Mouse (Mus musculus) forebrain, embryonic 14.5 days (tissue): ENCODE data around the gene Ankrd23. TPM values are rescaled to one million over a fixed set of nuclear protein-coding genes. Genes with fewer than 3 reads are reported as not detected.

Experiments
- ATAC-seq: fragments of 200-750 bp; cut with Nextera tagmentation; 2 replicates; pipeline ENCODE4 v1.8.0; 2017; ENCODE audit warnings: mild to moderate bottlenecking, moderate library complexity
- DNase-seq: peaks from one replicate; pipeline ENCODE4 v3.0.0-alpha.2; 2015; ENCODE audit warnings: low spot score
- H3K27ac ChIP-seq: fragments of 300-500 bp; sonication (generic); 2 replicates; pipeline ENCODE4 v1.5.1; 2014; ENCODE audit warnings: low read depth, mild to moderate bottlenecking, control low read depth, low read length, moderate library complexity
- H3K27me3 ChIP-seq: fragments of 300-500 bp; sonication (generic); replicated peaks from 2 replicates; pipeline ENCODE4 v1.6.1; 2014; ENCODE audit warnings: low read length, control low read depth, mixed read lengths; ENCODE audit not compliant: control insufficient read depth, insufficient read depth
- H3K36me3 ChIP-seq: fragments of 300-500 bp; sonication (generic); 2 replicates; pipeline ENCODE4 v1.6.1; 2014; ENCODE audit warnings: low read length, control low read depth; ENCODE audit not compliant: control insufficient read depth, insufficient read depth
- H3K4me1 ChIP-seq: fragments of 300-500 bp; sonication (generic); 2 replicates; pipeline ENCODE4 v1.6.1; 2014; ENCODE audit warnings: antibody characterized with exemption, low read length, control low read depth; ENCODE audit not compliant: control insufficient read depth, insufficient read depth
- H3K4me2 ChIP-seq: fragments of 300-500 bp; sonication (generic); 2 replicates; pipeline ENCODE4 v1.6.1; 2014; ENCODE audit warnings: mild to moderate bottlenecking, control low read depth, low read length
- H3K4me3 ChIP-seq: fragments of 300-500 bp; sonication (generic); 2 replicates; pipeline ENCODE4 v1.5.1; 2014; ENCODE audit warnings: low read depth, low read length, control low read depth
- H3K9ac ChIP-seq: fragments of 300-500 bp; sonication (generic); 2 replicates; pipeline ENCODE4 v1.6.1; 2014; ENCODE audit warnings: mild to moderate bottlenecking, low read length, control low read depth, moderate library complexity
- H3K9me3 ChIP-seq: fragments of 300-500 bp; sonication (generic); replicated peaks from 2 replicates; pipeline ENCODE4 v1.6.1; 2016; ENCODE audit warnings: low read length, control low read depth, mixed read lengths; ENCODE audit not compliant: control insufficient read depth
- WGBS: fragments of 180-500 bp; shearing (Covaris S2); extraction: QIAGEN DNeasy Blood & Tissue Kit; methylation state at CpG from one replicate; pipeline ENCODE4 v1.1.7; 2014; 5-methylcytosine and 5-hydroxymethylcytosine counted together
- polyA plus RNA-seq: library from polyadenylated mRNA; unstranded; fragments of >200 nt; fragmentation: Nextera tagmentation; extraction: Ambion mirVana; gene quantifications from 2 replicates; pipeline ENCODE4 v1.2.1, GENCODE M21; 2014

Ankrd23 gene
- polyA plus RNA-seq, 1 experiment from 2014 or later, result 3.8 TPM

GRCm38 (mm10) chr1:36568776-36569175 is 32.1 kb upstream of the Ankrd23 start:
- no peak overlapping the region for H3K27ac ChIP-seq
- no peak overlapping the region for H3K4me3 ChIP-seq
- no peak overlapping the region for H3K9ac ChIP-seq
- no peaks in the 10 kb centered on the region for H3K27me3 ChIP-seq
- no peaks in the 10 kb centered on the region for H3K36me3 ChIP-seq
- H3K9me3 ChIP-seq, result no peaks in the 10 kb centered on the region
- no peak overlapping the region for H3K4me2 ChIP-seq
- WGBS, result 77% methylated on average over 4 of the region's 4 CpGs
- ATAC-seq, result no peak
- H3K4me1 ChIP-seq, result no peaks in the 10 kb centered on the region
- no peak for DNase-seq

DNA sequence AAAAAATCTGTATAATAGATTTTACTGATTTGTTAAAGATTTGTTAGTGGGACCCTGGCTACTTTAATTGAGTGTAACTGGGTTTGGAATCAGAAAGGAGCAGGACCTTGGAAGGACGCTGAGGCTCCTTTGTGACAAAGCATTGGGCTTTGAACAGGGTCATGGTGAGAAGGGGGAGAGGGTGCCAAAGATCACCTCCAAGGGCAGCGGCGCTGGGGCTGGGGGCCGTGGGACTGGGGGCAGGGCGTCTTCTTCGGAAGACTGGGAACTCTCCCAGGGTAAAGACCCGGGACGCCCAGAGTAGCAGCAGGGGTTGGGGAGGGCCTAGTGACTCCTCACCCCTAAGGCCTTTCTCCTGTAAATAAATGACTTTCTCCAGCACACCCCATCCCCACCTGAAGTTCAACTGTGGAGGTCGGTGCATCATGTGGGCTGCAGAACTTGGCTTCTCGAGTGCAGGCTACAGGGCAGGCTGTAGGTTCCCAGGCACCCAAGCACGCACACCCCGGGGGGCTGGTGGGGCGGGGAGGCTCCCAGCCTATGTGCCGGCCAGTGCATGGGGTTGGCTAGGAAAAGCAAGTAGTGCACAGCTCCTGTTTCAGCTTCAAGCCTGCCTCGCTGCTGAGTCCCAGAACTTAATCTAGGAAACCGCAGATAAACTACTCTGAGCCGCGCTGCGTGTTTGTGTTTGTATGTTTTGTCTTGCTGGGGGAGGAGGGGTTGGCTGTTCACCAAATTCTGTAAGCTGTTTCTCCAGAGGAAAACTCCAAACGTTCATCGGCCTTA is 31.3 kb upstream of the Ankrd23 start:
- H3K4me1 ChIP-seq, result no peaks in the 10 kb centered on the region
- H3K9me3 ChIP-seq, result no peaks in the 10 kb centered on the region
- no peaks in the 10 kb centered on the region for H3K36me3 ChIP-seq
- no peak for ATAC-seq
- no peak overlapping the region for H3K27ac ChIP-seq
- H3K4me3 ChIP-seq, result no peak overlapping the region
- H3K9ac ChIP-seq, result no peak overlapping the region
- no peak overlapping the region for H3K4me2 ChIP-seq
- DNase-seq, result no peak
- H3K27me3 ChIP-seq, result no peaks in the 10 kb centered on the region
- WGBS, result 43% methylated on average over 21 of the region's 21 CpGs

DNA sequence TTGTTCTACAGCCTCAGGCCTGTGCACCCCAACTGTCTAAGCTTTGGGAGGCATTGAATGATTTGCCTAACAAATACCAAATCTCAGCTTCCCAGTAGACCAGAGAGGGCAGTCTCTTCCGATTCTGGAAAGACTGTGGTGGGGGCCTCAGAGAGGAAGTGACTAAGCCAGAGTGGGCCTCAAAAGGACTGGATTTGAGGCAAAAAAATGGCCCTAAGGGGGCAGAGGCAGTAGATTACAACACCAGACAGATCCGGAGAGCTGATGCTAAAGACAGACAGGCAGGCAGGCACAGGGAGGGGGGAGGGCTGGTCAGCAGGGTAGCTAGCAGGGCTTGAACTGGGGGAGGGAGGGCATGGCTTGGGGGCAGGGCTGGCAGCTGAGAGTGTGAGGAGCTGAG is 29.7 kb upstream of the Ankrd23 start:
- DNase-seq (no peak), ATAC-seq (no peak)
- H3K9me3 ChIP-seq, result no peaks in the 10 kb centered on the region
- H3K27ac ChIP-seq, result no peak overlapping the region
- no peaks in the 10 kb centered on the region for H3K36me3 ChIP-seq
- no peak overlapping the region for H3K4me3 ChIP-seq
- H3K4me2 ChIP-seq, result no peak overlapping the region
- 10% methylated on average over 2 of the region's 2 CpGs for WGBS
- no peaks in the 10 kb centered on the region for H3K4me1 ChIP-seq
- no peaks in the 10 kb centered on the region for H3K27me3 ChIP-seq
- H3K9ac ChIP-seq, result no peak overlapping the region

- no peaks in the 10 kb centered on the region for H3K36me3 ChIP-seq
- 76% methylated on average over 6 of the region's 6 CpGs for WGBS
- no peaks in the 10 kb centered on the region for H3K27me3 ChIP-seq
- ATAC-seq (no peak), DNase-seq (no peak)
- no peak overlapping the region for H3K4me3 ChIP-seq
- H3K4me2 ChIP-seq, result no peak overlapping the region
- H3K9me3 ChIP-seq, result no peaks in the 10 kb centered on the region
- H3K4me1 ChIP-seq, result no peaks in the 10 kb centered on the region
- no peak overlapping the region for H3K9ac ChIP-seq
- H3K27ac ChIP-seq, result no peak overlapping the region
Observed at GRCm38 (mm10) chr1:36564101-36564500, 27.4 kb upstream of the Ankrd23 start.

- Histone ChIP-seq H3K9me3 (no peaks in the 10 kb centered on the region), H3K4me1 (peaks cover 3% of the 10 kb centered on the region; the same call in 1 of the 2 replicates), H3K9ac (no peak overlapping the region), H3K4me2 (no peak overlapping the region), H3K27me3 (no peaks in the 10 kb centered on the region), H3K27ac (no peak overlapping the region), H3K4me3 (no peak overlapping the region), H3K36me3 (no peaks in the 10 kb centered on the region)
- no peak for DNase-seq
- WGBS, result 78% methylated on average over 4 of the region's 4 CpGs
- ATAC-seq, result no peak
Observed at GRCm38 (mm10) chr1:36563632-36564031, 26.9 kb upstream of the Ankrd23 start.

GRCm38 (mm10) chr1:36563197-36563596 is 26.5 kb upstream of the Ankrd23 start:
- no peak overlapping the region for H3K4me3 ChIP-seq
- 73% methylated on average over 2 of the region's 2 CpGs for WGBS

GRCm38 (mm10) chr1:36562388-36562787 is 25.7 kb upstream of the Ankrd23 start:
- Histone ChIP-seq H3K27ac (no peak overlapping the region), H3K4me2 (no peak overlapping the region), H3K9me3 (no peaks in the 10 kb centered on the region), H3K36me3 (no peaks in the 10 kb centered on the region), H3K4me1 (peaks cover 6% of the 10 kb centered on the region; the same call in 1 of the 2 replicates), H3K27me3 (no peaks in the 10 kb centered on the region), H3K4me3 (no peak overlapping the region), H3K9ac (no peak overlapping the region)
- DNase-seq, result no peak
- 74% methylated on average over 4 of the region's 4 CpGs for WGBS
- ATAC-seq, result no peak

More at GRCm38 (mm10) chr1:36563197-36563596, 26.5 kb upstream of the Ankrd23 start:
- Histone ChIP-seq H3K27ac (no peak overlapping the region), H3K9ac (no peak overlapping the region), H3K36me3 (no peaks in the 10 kb centered on the region), H3K4me1 (peaks cover 6% of the 10 kb centered on the region; the same call in 1 of the 2 replicates), H3K4me2 (no peak overlapping the region), H3K9me3 (no peaks in the 10 kb centered on the region), H3K27me3 (no peaks in the 10 kb centered on the region)
- no peak for DNase-seq
- ATAC-seq, result no peak

- no peak overlapping the region for H3K4me2 ChIP-seq
- H3K9ac ChIP-seq, result no peak overlapping the region
- H3K27me3 ChIP-seq, result no peaks in the 10 kb centered on the region
- peaks cover 6% of the 10 kb centered on the region; the same call in 1 of the 2 replicates for H3K4me1 ChIP-seq
- no peak overlapping the region for H3K4me3 ChIP-seq
- no peak overlapping the region for H3K27ac ChIP-seq
- no peaks in the 10 kb centered on the region for H3K9me3 ChIP-seq
- H3K36me3 ChIP-seq, result no peaks in the 10 kb centered on the region
- ATAC-seq (no peak), DNase-seq (no peak)
- WGBS, result 72% methylated on average over 6 of the region's 6 CpGs
Observed at GRCm38 (mm10) chr1:36560903-36561302, 24.2 kb upstream of the Ankrd23 start.

GRCm38 (mm10) chr1:36559888-36560287 is 23.2 kb upstream of the Ankrd23 start:
- H3K27me3 ChIP-seq, result no peaks in the 10 kb centered on the region
- H3K36me3 ChIP-seq, result peaks cover 3% of the 10 kb centered on the region; the same call in 1 of the 2 replicates
- no peaks in the 10 kb centered on the region for H3K9me3 ChIP-seq
- no peak overlapping the region for H3K4me2 ChIP-seq
- H3K4me3 ChIP-seq, result no peak overlapping the region
- H3K9ac ChIP-seq, result no peak overlapping the region
- H3K27ac ChIP-seq, result no peak overlapping the region
- DNase-seq, result no peak
- H3K4me1 ChIP-seq, result peaks cover 16% of the 10 kb centered on the region
- 72% methylated on average over 5 of the region's 5 CpGs for WGBS
- no peak for ATAC-seq
